Mouse (Mus musculus): ENCODE measurements at regions not wholly inside any gene's neighbourhood (a gene's known extent, or its start where the extent isn't known, plus 50 kb on each side); places are given as distances from the start of the nearest gene placed in this dataset.

DNA sequence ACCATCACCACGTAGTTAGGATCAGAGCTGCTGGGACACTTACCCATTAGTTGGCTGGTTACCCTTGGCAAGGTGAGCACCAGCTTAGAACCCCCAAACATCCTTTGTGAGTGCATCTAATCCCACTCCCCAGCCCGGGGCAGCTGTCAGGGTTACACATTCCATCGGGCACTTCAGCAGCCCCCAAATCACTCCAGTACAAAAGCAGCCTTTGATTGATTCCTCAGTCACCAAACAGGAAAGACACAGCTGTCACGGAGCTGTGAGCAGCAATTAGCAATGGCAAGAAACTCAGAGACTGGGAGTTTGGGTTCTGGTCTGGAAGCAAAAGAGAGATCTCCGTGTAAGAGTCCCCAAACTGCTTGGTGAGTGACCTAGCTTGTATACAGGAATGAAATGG, 245.1 kb upstream of the Sall1 start:
- TF ChIP-seq CTCF (IDR thresholded peaks at IDR 0.05; ENCODE audit: low read depth): no peak
- TF ChIP-seq EP300 (IDR thresholded peaks at IDR 0.05; ENCODE audit: low read depth): no peak
